Mouse (Mus musculus): ENCODE results near the gene Slc4a11.
"Not testable (repeated sequence)": the region's sequence is repeated elsewhere in the genome, so short reads cannot be mapped to it uniquely, and the experiment has no call there.

- TF ChIP-seq POLR2A (IDR thresholded peaks at IDR 0.05; ENCODE audit: borderline replicate concordance, insufficient read depth, low read length); CTCF (IDR thresholded peaks at IDR 0.05; ENCODE audit: borderline replicate concordance, insufficient read depth, low read depth, low read length): not testable (repeated sequence)
These were observed 48.3 kb downstream of the Slc4a11 start for GRCm38 (mm10) chr2:130649028-130649427.
